Mouse (Mus musculus) heart, postnatal 0 days (tissue): Measurements from ENCODE around the gene Macrod1. TPM values are rescaled to one million over a fixed set of nuclear protein-coding genes. Genes with fewer than 3 reads are reported as not detected.

Experiments
- ATAC-seq: fragments of 200-750 bp; cut with Nextera tagmentation; 2 replicates; pipeline ENCODE4 v1.8.0; 2017; ENCODE audit warnings: low read depth, moderate number of reproducible peaks, moderate library complexity; ENCODE audit not compliant: insufficient read depth
- DNase-seq: peaks from one replicate; pipeline ENCODE4 v3.0.0-alpha.2; 2016; ENCODE audit warnings: low spot score
- H3K27ac ChIP-seq: fragments of 300-500 bp; sonication (generic); 2 replicates; pipeline ENCODE4 v1.5.1; 2014; ENCODE audit warnings: low read depth, mild to moderate bottlenecking
- H3K27me3 ChIP-seq: fragments of 300-500 bp; sonication (generic); 2 replicates; pipeline ENCODE4 v1.6.1; 2014; ENCODE audit warnings: low read length, mixed read lengths; ENCODE audit not compliant: control insufficient read depth, insufficient read depth
- H3K36me3 ChIP-seq: fragments of 300-500 bp; sonication (generic); replicated peaks from 2 replicates; pipeline ENCODE4 v1.6.1; 2014; ENCODE audit warnings: low read length, mixed read lengths; ENCODE audit not compliant: control insufficient read depth, insufficient read depth
- H3K4me1 ChIP-seq: fragments of 300-500 bp; sonication (generic); 2 replicates; pipeline ENCODE4 v1.6.1; 2014; ENCODE audit warnings: antibody characterized with exemption; ENCODE audit not compliant: control insufficient read depth, insufficient read depth
- H3K4me2 ChIP-seq: fragments of 300-500 bp; sonication (generic); 2 replicates; pipeline ENCODE4 v1.6.1; 2014; ENCODE audit warnings: low read depth, mild to moderate bottlenecking, low read length, moderate library complexity
- H3K4me3 ChIP-seq: fragments of 300-500 bp; sonication (generic); 2 replicates; pipeline ENCODE4 v1.5.1; 2014; ENCODE audit warnings: low read depth, low read length
- H3K9ac ChIP-seq: fragments of 300-500 bp; sonication (generic); replicated peaks from 2 replicates; pipeline ENCODE4 v1.6.1; 2014; ENCODE audit warnings: low read depth, low read length, mixed read lengths
- H3K9me3 ChIP-seq: fragments of 300-500 bp; sonication (generic); replicated peaks from 2 replicates; pipeline ENCODE4 v1.6.1; 2016; ENCODE audit warnings: low read length; ENCODE audit not compliant: control insufficient read depth
- CTCF ChIP-seq: IDR thresholded peaks from 2 replicates; pipeline ENCODE4 v1.5.1; 2016; ENCODE audit warnings: antibody characterized with exemption, control low read depth, low read depth
- EP300 ChIP-seq: IDR thresholded peaks from 2 replicates; pipeline ENCODE4 v1.6.1; 2016; ENCODE audit warnings: antibody characterized with exemption, low read depth
- WGBS: fragments of 180-500 bp; shearing (Covaris S2); extraction: QIAGEN DNeasy Blood & Tissue Kit; methylation state at CpG from one replicate; pipeline ENCODE4 v1.1.7; 2014; 5-methylcytosine and 5-hydroxymethylcytosine counted together
- polyA plus RNA-seq: library from polyadenylated mRNA; unstranded; fragments of >200 nt; fragmentation: Nextera tagmentation; extraction: Ambion mirVana; gene quantifications from 2 replicates; pipeline ENCODE4 v1.2.1, GENCODE M21; 2015
- total RNA-seq: library from RNA; depleted of rRNA; stranded (reverse); fragments of >200 nt; gene quantifications from 2 replicates; pipeline ENCODE4 v1.2.3, GENCODE M21; 2014; ENCODE audit warnings: low replicate concordance

Gene Macrod1
- total and polyA plus RNA-seq, 2 experiments from 2014 or later: 113 to 122 TPM

- no peaks in the 10 kb centered on the region for H3K9me3 ChIP-seq
- no peaks in the 10 kb centered on the region for H3K36me3 ChIP-seq
- H3K27me3 ChIP-seq: 0 out of 2 replicates have a peak, but pooled peaks cover 4% of the 10 kb centered on the region
- 70% methylated on average over 4 of the region's 4 CpGs for WGBS
- H3K9ac ChIP-seq: no peak overlapping the region
- DNase-seq (no peak), ATAC-seq (no peak)
- TF ChIP-seq CTCF (no peak), EP300 (no peak)
- no peak overlapping the region for H3K4me2 ChIP-seq
- no peak overlapping the region for H3K27ac ChIP-seq
- H3K4me1 ChIP-seq: no peaks in the 10 kb centered on the region
- no peak overlapping the region for H3K4me3 ChIP-seq
These were observed 132.4 kb downstream of the Macrod1 start for GRCm38 (mm10) chr19:7189026-7189425.

GRCm38 (mm10) chr19:7190986-7191385 is 134.4 kb downstream of the Macrod1 start:
- Histone ChIP-seq H3K4me2 (no peak overlapping the region), H3K27ac (no peak overlapping the region), H3K36me3 (no peaks in the 10 kb centered on the region), H3K27me3 (0 out of 2 replicates have a peak, but pooled peaks cover 4% of the 10 kb centered on the region), H3K9ac (no peak overlapping the region), H3K4me3 (no peak overlapping the region), H3K4me1 (no peaks in the 10 kb centered on the region), H3K9me3 (no peaks in the 10 kb centered on the region)
- DNase-seq (no peak), ATAC-seq (no peak)
- TF ChIP-seq EP300: no peak
- TF ChIP-seq CTCF: no peak
- 64% methylated on average over 5 of the region's 5 CpGs for WGBS

- no peaks in the 10 kb centered on the region for H3K9me3 ChIP-seq
- no peak overlapping the region for H3K27ac ChIP-seq
- TF ChIP-seq CTCF (no peak), EP300 (no peak)
- DNase-seq (no peak), ATAC-seq (no peak)
- 50% methylated on average over 6 of the region's 6 CpGs for WGBS
- 0 out of 2 replicates have a peak, but pooled peaks cover 4% of the 10 kb centered on the region for H3K27me3 ChIP-seq
- no peak overlapping the region for H3K9ac ChIP-seq
- no peak overlapping the region for H3K4me3 ChIP-seq
- H3K36me3 ChIP-seq: no peaks in the 10 kb centered on the region
- no peak overlapping the region for H3K4me2 ChIP-seq
- peaks cover 5% of the 10 kb centered on the region; the same call in 1 of the 2 replicates for H3K4me1 ChIP-seq
These were observed 135.0 kb downstream of the Macrod1 start for GRCm38 (mm10) chr19:7191639-7192038.

- Histone ChIP-seq H3K27ac (no peak overlapping the region), H3K4me1 (peaks cover 8% of the 10 kb centered on the region; the same call in 1 of the 2 replicates), H3K4me3 (no peak overlapping the region), H3K27me3 (0 out of 2 replicates have a peak, but pooled peaks cover 4% of the 10 kb centered on the region), H3K36me3 (0 out of 2 replicates have a peak, but pooled peaks cover 5% of the 10 kb centered on the region), H3K9ac (no peak overlapping the region), H3K4me2 (no peak overlapping the region), H3K9me3 (no peaks in the 10 kb centered on the region)
- DNase-seq: no peak
- TF ChIP-seq CTCF (no peak), EP300 (no peak)
- WGBS: 63% methylated on average over 2 of the region's 2 CpGs
- no peak for ATAC-seq
These were observed 136.0 kb downstream of the Macrod1 start for GRCm38 (mm10) chr19:7192561-7192967.

GRCm38 (mm10) chr19:7195900-7196728 is 139.5 kb downstream of the Macrod1 start:
- Histone ChIP-seq H3K4me2 (peak overlapping the region; percentile 17), H3K9ac (no peak overlapping the region), H3K27ac (no peak overlapping the region), H3K36me3 (peaks cover 38% of the 10 kb centered on the region), H3K4me3 (no peak overlapping the region), H3K9me3 (no peaks in the 10 kb centered on the region), H3K27me3 (no peaks in the 10 kb centered on the region), H3K4me1 (peaks cover 8% of the 10 kb centered on the region; the same call in 1 of the 2 replicates)
- no peak for DNase-seq
- 11% methylated on average over 33 of the region's 33 CpGs for WGBS
- ATAC-seq: peak; percentile 60
- TF ChIP-seq CTCF: peak; percentile 73
- TF ChIP-seq EP300: no peak
